Mouse (Mus musculus) olfactory bulb, adult 2 months (tissue): ENCODE results near the gene Stra8. TPM values are rescaled to one million over a fixed set of nuclear protein-coding genes. Genes with fewer than 3 reads are reported as not detected.

Experiments
- H3K27ac ChIP-seq: fragments of 200-500 bp; 2 replicates; pipeline ENCODE4 v1.5.1; 2012; ENCODE audit warnings: low read depth, low read length; ENCODE audit not compliant: insufficient read depth
- H3K4me1 ChIP-seq: fragments of 200-500 bp; 2 replicates; pipeline ENCODE4 v1.6.1; 2012; ENCODE audit warnings: low read length; ENCODE audit not compliant: control insufficient read depth, insufficient read depth
- H3K4me3 ChIP-seq: fragments of 200-500 bp; 2 replicates; pipeline ENCODE4 v1.5.1; 2012; ENCODE audit warnings: mild to moderate bottlenecking, low read depth, low read length, moderate library complexity; ENCODE audit not compliant: insufficient read depth
- CTCF ChIP-seq: fragments of 200-500 bp; IDR thresholded peaks from 2 replicates; pipeline ENCODE4 v1.5.1; 2012; ENCODE audit warnings: low read depth, mild to moderate bottlenecking, low read length, moderate library complexity; ENCODE audit not compliant: insufficient read depth
- POLR2A ChIP-seq: fragments of 200-500 bp; IDR thresholded peaks from 2 replicates; pipeline ENCODE4 v1.6.1; 2012; ENCODE audit warnings: mild to moderate bottlenecking, low read depth, low read length, moderate library complexity; ENCODE audit not compliant: insufficient read depth
- WGBS: fragments of 180-500 bp; shearing (Covaris S2); methylation state at CpG from one replicate; pipeline ENCODE4 v1.1.7; 2018; 5-methylcytosine and 5-hydroxymethylcytosine counted together
- polyA plus RNA-seq: library from polyadenylated mRNA; stranded (reverse); fragments of >200 nt; gene quantifications from 2 replicates; pipeline ENCODE4 v1.2.4, GENCODE M21; 2012; ENCODE audit warnings: low replicate concordance; ENCODE audit not compliant: missing spikeins, insufficient read depth, insufficient read length

Stra8 gene
- polyA plus RNA-seq, 1 experiment = not detected

DNA sequence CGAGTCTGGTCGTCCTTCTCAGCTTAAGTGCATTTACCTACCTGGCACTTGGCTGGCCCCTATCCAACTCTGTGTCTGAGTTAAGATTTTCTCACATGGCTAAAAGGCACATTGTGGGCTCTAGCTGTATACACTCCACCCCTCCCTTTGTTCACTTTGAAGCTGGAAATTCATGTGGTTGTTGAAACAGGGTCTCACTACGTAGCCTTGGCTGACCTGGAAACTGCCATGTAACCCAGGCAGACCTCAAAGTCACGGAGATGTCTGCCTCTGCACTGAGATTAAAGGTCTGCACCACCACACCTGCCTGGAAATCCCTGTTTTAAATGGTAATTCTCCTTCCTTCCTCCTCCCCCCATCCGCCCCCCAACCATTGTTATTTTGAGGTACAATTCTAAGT, 23.5 kb downstream of the Stra8 start:
- WGBS = 79% methylated on average over 5 of the region's 5 CpGs
- Histone ChIP-seq H3K4me1 (peaks cover 9% of the 10 kb centered on the region), H3K27ac (no peak overlapping the region), H3K4me3 (no peak overlapping the region)
- TF ChIP-seq POLR2A (no peak), CTCF (no peak)

DNA sequence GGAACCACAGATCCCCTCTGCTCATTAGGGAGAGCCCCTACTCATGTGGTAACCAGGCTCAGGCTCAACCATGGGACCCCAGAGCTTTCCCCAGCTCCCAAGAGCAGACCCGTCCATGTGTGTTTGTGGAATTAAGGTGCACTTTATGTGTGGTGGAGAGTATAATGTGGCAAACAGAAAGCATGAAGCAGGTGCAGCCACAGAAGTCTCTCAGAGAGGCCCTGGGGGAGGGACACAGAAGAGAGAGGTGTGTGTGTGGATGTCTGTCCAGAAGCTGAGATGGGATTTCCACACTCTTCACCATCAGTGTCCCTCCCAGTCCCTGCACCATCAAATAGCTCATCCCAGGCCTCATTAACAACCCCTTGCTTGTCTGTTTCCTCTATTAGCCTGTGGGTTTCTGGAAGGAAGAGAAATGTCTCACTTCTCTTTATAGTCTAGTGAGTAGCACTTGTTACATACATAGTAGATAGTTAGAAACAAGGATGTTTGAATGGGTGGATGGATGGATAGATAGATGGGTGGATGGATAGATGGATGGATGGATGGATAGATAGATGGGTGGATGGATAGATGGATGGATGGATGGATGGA, 26.6 kb downstream of the Stra8 start:
- TF ChIP-seq POLR2A (no peak), CTCF (no peak)
- no peak overlapping the region for H3K4me3 ChIP-seq
- WGBS = 96% methylated on average over 1 of the region's 1 CpGs
- peaks cover 12% of the 10 kb centered on the region for H3K4me1 ChIP-seq
- no peak overlapping the region for H3K27ac ChIP-seq

DNA sequence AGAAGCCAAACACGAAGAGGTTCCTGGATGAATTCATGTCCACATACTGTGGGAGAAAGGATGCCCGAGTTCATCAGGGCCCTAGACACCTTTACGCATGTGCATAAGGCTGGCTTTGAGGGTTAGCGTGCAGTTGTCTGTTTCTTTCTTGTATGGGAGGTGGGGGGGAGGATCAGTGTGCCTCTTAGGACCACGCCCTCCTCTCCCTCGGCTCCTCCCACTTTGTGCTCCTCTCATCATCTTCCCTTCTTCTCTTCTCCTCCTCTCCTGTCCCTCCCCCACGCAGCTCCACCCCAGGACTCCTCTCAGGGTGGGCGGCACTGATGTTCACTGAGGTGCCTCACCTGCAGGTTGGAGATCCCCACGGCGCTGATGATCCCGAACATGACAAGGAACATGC, 28.5 kb downstream of the Stra8 start:
- 30% methylated on average over 10 of the region's 11 CpGs for WGBS
- Histone ChIP-seq H3K27ac (no peak overlapping the region), H3K4me1 (peaks cover 12% of the 10 kb centered on the region), H3K4me3 (no peak overlapping the region)
- TF ChIP-seq POLR2A (no peak), CTCF (no peak)

DNA sequence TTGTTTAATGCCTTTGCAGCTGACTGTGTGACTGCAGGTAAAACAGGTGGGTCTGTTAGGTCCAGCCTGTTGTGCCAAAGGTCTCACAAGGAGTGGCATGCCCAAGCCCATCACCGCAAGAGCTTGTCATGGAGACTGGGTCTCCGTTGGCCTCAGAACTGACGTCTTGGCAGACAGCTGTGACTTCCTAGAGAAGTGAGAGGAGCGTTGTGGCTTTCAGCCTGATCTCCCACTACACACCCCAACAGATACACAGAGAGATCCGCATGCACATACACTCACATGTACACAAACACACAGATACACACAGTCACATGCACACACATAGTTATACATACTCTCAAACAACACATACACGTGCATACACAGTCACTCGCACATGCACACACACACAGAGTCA, 31.6 kb downstream of the Stra8 start:
- H3K27ac ChIP-seq = no peak overlapping the region
- H3K4me3 ChIP-seq = no peak overlapping the region
- WGBS = 91% methylated on average over 7 of the region's 7 CpGs
- peaks cover 4% of the 10 kb centered on the region; the same call in 1 of the 2 replicates for H3K4me1 ChIP-seq
- TF ChIP-seq CTCF (no peak), POLR2A (no peak)

DNA sequence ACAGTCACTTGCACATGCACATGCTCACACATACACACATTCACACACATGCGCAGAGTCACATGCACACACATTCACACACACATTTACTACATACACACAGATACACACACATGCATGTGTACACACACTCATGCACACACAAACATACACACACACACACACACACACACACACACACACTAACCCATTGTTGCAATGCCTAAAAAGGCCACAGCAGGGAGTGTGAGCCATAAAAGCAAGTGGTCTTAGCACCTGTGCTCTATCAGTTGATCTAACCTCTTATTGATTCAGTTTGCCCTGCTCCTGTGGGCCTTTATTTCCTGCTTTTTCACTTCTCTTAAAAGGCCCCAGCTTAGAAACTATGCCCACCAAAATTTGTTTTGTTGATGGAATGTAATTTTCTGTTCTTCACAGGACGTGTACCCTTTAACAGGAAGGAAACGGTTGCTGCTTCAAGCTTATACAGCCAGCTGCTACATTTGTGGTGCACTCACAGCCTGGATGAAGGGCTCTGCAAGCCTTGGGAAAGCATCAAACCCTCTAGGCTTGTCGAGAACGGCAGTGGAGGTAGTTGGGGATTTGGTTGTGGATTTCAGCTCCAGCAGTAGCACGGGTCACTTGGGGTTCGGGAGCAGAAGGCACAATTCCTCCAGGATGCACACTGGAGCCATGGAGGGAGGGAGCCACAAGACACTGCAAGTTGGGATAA, 32.1 kb downstream of the Stra8 start:
- Histone ChIP-seq H3K4me3 (no peak overlapping the region), H3K4me1 (peaks cover 4% of the 10 kb centered on the region; the same call in 1 of the 2 replicates), H3K27ac (no peak overlapping the region)
- no peak for TF ChIP-seq POLR2A
- TF ChIP-seq CTCF = no peak
- 75% methylated on average over 7 of the region's 7 CpGs for WGBS

DNA sequence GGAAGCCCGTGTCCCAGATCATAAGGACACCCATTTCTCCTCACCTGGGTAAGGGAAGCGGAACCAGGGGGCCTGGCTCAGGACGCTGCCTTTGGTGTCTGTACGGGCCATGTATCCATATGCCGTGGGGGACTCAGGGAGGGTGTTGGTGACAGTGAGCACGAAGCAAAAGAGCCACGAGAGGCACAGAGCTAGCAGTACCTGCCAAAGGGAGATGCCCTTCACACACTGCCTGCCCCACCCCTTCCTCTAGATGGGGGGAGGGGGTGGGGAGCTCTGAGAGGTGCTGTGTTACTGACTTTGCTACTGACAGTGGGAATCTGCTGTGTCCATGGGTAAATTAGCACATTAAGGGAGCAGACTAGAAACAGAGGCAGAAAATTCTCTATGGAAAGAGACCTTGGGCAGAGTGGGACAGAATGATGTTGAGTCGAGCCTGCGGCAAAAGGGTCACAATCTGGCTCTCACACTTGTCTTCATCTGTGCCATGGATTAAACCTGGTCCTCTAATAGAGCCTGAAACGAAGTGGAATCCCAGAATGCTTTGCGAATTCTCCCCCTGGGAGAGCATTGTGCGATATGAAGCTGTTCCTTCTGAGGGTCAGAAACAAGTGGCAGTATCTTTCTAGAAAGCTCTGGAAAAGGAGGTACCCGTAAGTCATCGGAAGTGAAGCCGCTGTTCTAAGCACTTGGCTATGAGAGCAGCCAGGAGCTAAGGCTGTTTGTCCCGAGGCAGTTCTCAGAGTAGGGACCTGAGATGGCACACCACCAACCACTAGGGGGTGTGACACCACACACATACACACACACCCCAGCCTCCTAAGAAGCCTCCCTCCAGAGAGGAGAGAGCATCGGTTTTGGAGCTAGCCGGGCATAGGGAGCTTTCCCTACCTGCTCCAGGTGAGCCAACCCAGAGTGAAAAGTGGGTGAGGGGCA, 35.2 kb downstream of the Stra8 start:
- TF ChIP-seq POLR2A (no peak), CTCF (no peak)
- Histone ChIP-seq H3K4me1 (no peaks in the 10 kb centered on the region), H3K4me3 (no peak overlapping the region), H3K27ac (no peak overlapping the region)
- WGBS = 50% methylated on average over 18 of the region's 18 CpGs

DNA sequence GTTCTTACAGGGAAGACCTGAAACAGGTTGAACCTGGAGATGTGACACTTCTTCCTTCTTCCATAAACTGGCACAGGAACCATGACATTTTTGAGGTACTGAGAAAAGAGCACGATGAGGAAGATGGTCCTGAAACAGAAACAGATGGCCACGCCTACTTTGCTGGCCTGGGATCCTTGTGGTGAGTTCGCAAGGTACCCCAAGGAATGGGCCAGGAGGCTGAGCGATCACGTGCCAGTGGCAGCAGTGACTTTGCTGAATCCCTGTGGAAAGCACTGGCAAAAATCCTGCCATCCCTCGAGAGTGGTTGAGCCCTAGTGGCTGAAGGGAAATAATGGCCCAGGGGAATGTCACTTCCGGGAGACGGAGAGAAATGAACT, 35.9 kb downstream of the Stra8 start:
- Histone ChIP-seq H3K4me1 (no peaks in the 10 kb centered on the region), H3K27ac (no peak overlapping the region), H3K4me3 (no peak overlapping the region)
- 43% methylated on average over 8 of the region's 8 CpGs for WGBS
- TF ChIP-seq CTCF (no peak), POLR2A (no peak)

DNA sequence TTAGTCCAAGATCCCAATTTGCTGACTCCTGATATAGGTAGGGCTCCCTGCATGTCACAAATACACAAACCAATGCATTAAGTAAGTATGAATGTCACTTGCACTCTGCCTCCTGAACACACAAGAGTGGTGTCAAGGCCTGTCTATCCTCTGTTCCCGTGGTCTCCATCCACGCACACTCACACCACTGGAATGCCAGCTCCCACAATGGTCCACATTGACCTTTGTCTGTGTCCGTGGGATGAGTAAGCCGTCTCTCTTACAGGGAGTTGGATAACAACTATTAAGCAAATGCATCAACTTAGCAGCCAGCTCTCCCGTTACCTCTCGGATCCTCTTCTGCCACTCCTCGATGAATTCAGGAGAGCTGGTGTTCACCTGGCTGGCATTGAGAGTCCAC, 39.2 kb downstream of the Stra8 start:
- H3K4me1 ChIP-seq = no peaks in the 10 kb centered on the region
- TF ChIP-seq POLR2A (no peak), CTCF (no peak)
- WGBS = 90% methylated on average over 7 of the region's 7 CpGs
- H3K27ac ChIP-seq = no peak overlapping the region
- no peak overlapping the region for H3K4me3 ChIP-seq

DNA sequence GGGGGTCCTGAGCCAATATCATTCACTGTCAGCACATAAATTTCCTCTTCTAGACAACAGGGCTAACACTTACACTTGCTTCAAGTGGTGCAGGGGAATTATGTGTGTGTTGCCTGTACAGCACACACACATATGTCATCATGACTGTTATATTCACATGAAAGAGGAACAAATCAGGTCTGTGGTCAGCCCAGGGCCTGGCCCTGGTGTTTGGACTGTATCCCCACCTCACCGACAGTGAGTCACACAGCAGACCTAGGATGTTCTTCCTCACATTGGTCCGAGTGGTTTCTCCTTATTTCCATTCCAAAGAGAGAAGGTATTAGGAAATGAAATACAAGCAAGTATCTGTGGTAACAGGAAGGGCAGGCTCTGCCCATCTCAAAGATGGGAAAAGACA, 44.6 kb downstream of the Stra8 start:
- Histone ChIP-seq H3K4me3 (no peak overlapping the region), H3K4me1 (no peaks in the 10 kb centered on the region), H3K27ac (no peak overlapping the region)
- no peak for TF ChIP-seq CTCF
- no peak for TF ChIP-seq POLR2A
- 90% methylated on average over 2 of the region's 2 CpGs for WGBS
